Mouse (Mus musculus) hindbrain, postnatal 0 days (tissue): Measurements from ENCODE around the gene Ube2h. TPM values are rescaled to one million over a fixed set of nuclear protein-coding genes. Genes with fewer than 3 reads are reported as not detected.
A peak's percentile ranks its signal among the peaks of the same experiment; 100 is the strongest.

Source experiments
- ATAC-seq: fragments of 200-750 bp; cut with Nextera tagmentation; 2 replicates; pipeline ENCODE4 v1.8.0; 2017; ENCODE audit warnings: mild to moderate bottlenecking, moderate TSS enrichment, moderate library complexity
- DNase-seq: peaks from one replicate; pipeline ENCODE4 v3.0.0-alpha.2; 2015; ENCODE audit warnings: low spot score
- H3K27ac ChIP-seq: fragments of 300-500 bp; sonication (generic); 2 replicates; pipeline ENCODE4 v1.5.1; 2014; ENCODE audit warnings: mild to moderate bottlenecking
- H3K27me3 ChIP-seq: fragments of 300-500 bp; sonication (generic); 2 replicates; pipeline ENCODE4 v1.6.1; 2014; ENCODE audit warnings: low read length, mixed read lengths; ENCODE audit not compliant: insufficient read depth
- H3K36me3 ChIP-seq: fragments of 300-500 bp; sonication (generic); 2 replicates; pipeline ENCODE4 v1.6.1; 2014; ENCODE audit warnings: low read length, mixed read lengths; ENCODE audit not compliant: insufficient read depth
- H3K4me1 ChIP-seq: fragments of 300-500 bp; sonication (generic); 2 replicates; pipeline ENCODE4 v1.6.1; 2014; ENCODE audit warnings: antibody characterized with exemption, low read length, mixed read lengths; ENCODE audit not compliant: insufficient read depth
- H3K4me2 ChIP-seq: fragments of 300-500 bp; sonication (generic); 2 replicates; pipeline ENCODE4 v1.6.1; 2014; ENCODE audit warnings: low read depth, mild to moderate bottlenecking, low read length, moderate library complexity, mixed read lengths
- H3K4me3 ChIP-seq: fragments of 300-500 bp; sonication (generic); 2 replicates; pipeline ENCODE4 v1.5.1; 2014; ENCODE audit warnings: low read length
- H3K9ac ChIP-seq: fragments of 300-500 bp; sonication (generic); replicated peaks from 2 replicates; pipeline ENCODE4 v1.6.1; 2014; ENCODE audit warnings: mild to moderate bottlenecking, low read length, moderate library complexity, mixed read lengths
- H3K9me3 ChIP-seq: fragments of 300-500 bp; sonication (generic); 2 replicates; pipeline ENCODE4 v1.6.1; 2016; ENCODE audit warnings: low read length, mixed read lengths
- CTCF ChIP-seq: IDR thresholded peaks from 2 replicates; pipeline ENCODE4 v1.5.1; 2016; ENCODE audit warnings: antibody characterized with exemption, control low read depth, low read depth
- WGBS: fragments of 180-500 bp; shearing (Covaris S2); extraction: QIAGEN DNeasy Blood & Tissue Kit; methylation state at CpG from one replicate; pipeline ENCODE4 v1.1.7; 2014; 5-methylcytosine and 5-hydroxymethylcytosine counted together
- polyA plus RNA-seq: library from polyadenylated mRNA; unstranded; fragments of >200 nt; fragmentation: Nextera tagmentation; extraction: Ambion mirVana; gene quantifications from 2 replicates; pipeline ENCODE4 v1.2.1, GENCODE M21; 2015
- total RNA-seq: library from RNA; depleted of rRNA; stranded (reverse); fragments of >200 nt; gene quantifications from 2 replicates; pipeline ENCODE4 v1.2.3, GENCODE M21; 2014

The Ube2h gene
- total and polyA plus RNA-seq, 2 experiments from 2014 or later: 41.6 to 42.1 TPM

GRCm38 (mm10) chr6:30340231-30340873 is 36.0 kb upstream of the Ube2h start:
- Histone ChIP-seq H3K27ac (no peak overlapping the region), H3K4me2 (no peak overlapping the region), H3K36me3 (no peaks in the 10 kb centered on the region), H3K4me3 (no peak overlapping the region), H3K4me1 (no peaks in the 10 kb centered on the region), H3K9ac (no peak overlapping the region), H3K27me3 (no peaks in the 10 kb centered on the region), H3K9me3 (no peaks in the 10 kb centered on the region)
- DNase-seq (no peak), ATAC-seq (no peak)
- no peak for TF ChIP-seq CTCF
- 80% methylated on average over 4 of the region's 4 CpGs for WGBS

- ATAC-seq (no peak), DNase-seq (peak; percentile 14)
- no peak overlapping the region for H3K4me3 ChIP-seq
- H3K4me2 ChIP-seq: no peak overlapping the region
- no peak overlapping the region for H3K27ac ChIP-seq
- no peaks in the 10 kb centered on the region for H3K36me3 ChIP-seq
- H3K9ac ChIP-seq: no peak overlapping the region
- H3K9me3 ChIP-seq: no peaks in the 10 kb centered on the region
- H3K27me3 ChIP-seq: no peaks in the 10 kb centered on the region
- no peak; the same call in 1 of the 2 replicates for TF ChIP-seq CTCF
- no peaks in the 10 kb centered on the region for H3K4me1 ChIP-seq
- 22% methylated on average over 5 of the region's 5 CpGs for WGBS
Observed at GRCm38 (mm10) chr6:30336912-30337311, 32.6 kb upstream of the Ube2h start.

GRCm38 (mm10) chr6:30332262-30332661 is 27.9 kb upstream of the Ube2h start:
- H3K4me1 ChIP-seq: no peaks in the 10 kb centered on the region
- H3K9me3 ChIP-seq: no peaks in the 10 kb centered on the region
- no peak overlapping the region for H3K4me2 ChIP-seq
- DNase-seq (no peak), ATAC-seq (no peak)
- no peak for TF ChIP-seq CTCF
- H3K27me3 ChIP-seq: no peaks in the 10 kb centered on the region
- WGBS: 70% methylated on average over 4 of the region's 4 CpGs
- no peaks in the 10 kb centered on the region for H3K36me3 ChIP-seq
- H3K9ac ChIP-seq: no peak overlapping the region
- no peak overlapping the region for H3K27ac ChIP-seq
- H3K4me3 ChIP-seq: no peak overlapping the region

GRCm38 (mm10) chr6:30330706-30331105 is 26.4 kb upstream of the Ube2h start:
- no peaks in the 10 kb centered on the region for H3K9me3 ChIP-seq
- H3K36me3 ChIP-seq: no peaks in the 10 kb centered on the region
- no peak overlapping the region for H3K27ac ChIP-seq
- no peaks in the 10 kb centered on the region for H3K4me1 ChIP-seq
- H3K9ac ChIP-seq: no peak overlapping the region
- ATAC-seq: no peak
- no peak for DNase-seq
- no peak overlapping the region for H3K4me2 ChIP-seq
- TF ChIP-seq CTCF: no peak
- no peak overlapping the region for H3K4me3 ChIP-seq
- 81% methylated on average over 5 of the region's 5 CpGs for WGBS
- H3K27me3 ChIP-seq: no peaks in the 10 kb centered on the region

DNA sequence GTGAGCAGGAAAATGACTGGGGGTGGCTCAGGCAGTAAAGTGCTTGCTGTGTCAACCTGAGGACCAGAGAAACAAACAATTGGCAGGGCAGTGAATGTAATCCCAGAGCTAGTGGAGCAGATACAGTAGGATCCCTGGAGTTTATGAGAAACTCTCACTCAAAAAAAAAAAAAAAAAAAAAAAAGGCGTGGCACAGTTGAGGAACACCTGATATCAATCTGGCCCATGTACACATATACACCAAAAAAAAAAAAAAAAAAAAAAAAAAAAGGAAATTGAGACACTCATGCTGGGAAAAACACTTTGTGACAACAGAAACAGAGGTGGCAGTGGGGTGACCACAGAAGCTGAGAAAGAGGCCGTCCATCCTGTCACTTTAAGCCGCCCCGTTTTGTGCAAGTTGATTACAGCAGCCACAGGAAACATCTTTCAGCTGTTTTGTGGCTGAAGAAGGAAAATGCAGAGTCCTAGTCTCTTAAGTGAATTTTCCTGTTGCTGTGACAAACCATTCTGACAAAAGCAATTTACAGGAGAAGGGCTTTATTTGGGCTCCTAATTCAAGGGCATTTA is 21.7 kb upstream of the Ube2h start:
- no peak overlapping the region for H3K4me2 ChIP-seq
- H3K4me3 ChIP-seq: no peak overlapping the region
- no peaks in the 10 kb centered on the region for H3K27me3 ChIP-seq
- ATAC-seq (no peak), DNase-seq (no peak)
- no peak overlapping the region for H3K9ac ChIP-seq
- no peaks in the 10 kb centered on the region for H3K36me3 ChIP-seq
- no peak for TF ChIP-seq CTCF
- H3K27ac ChIP-seq: no peak overlapping the region
- no peaks in the 10 kb centered on the region for H3K4me1 ChIP-seq
- WGBS: 79% methylated on average over 4 of the region's 4 CpGs
- no peaks in the 10 kb centered on the region for H3K9me3 ChIP-seq

GRCm38 (mm10) chr6:30321002-30321401 is 16.7 kb upstream of the Ube2h start:
- 69% methylated on average over 4 of the region's 4 CpGs for WGBS
- Histone ChIP-seq H3K9me3 (no peaks in the 10 kb centered on the region), H3K36me3 (no peaks in the 10 kb centered on the region), H3K4me3 (no peak overlapping the region), H3K4me2 (no peak overlapping the region), H3K27me3 (no peaks in the 10 kb centered on the region), H3K27ac (no peak overlapping the region), H3K9ac (no peak overlapping the region), H3K4me1 (no peaks in the 10 kb centered on the region)
- TF ChIP-seq CTCF: no peak
- DNase-seq (no peak), ATAC-seq (no peak)

DNA sequence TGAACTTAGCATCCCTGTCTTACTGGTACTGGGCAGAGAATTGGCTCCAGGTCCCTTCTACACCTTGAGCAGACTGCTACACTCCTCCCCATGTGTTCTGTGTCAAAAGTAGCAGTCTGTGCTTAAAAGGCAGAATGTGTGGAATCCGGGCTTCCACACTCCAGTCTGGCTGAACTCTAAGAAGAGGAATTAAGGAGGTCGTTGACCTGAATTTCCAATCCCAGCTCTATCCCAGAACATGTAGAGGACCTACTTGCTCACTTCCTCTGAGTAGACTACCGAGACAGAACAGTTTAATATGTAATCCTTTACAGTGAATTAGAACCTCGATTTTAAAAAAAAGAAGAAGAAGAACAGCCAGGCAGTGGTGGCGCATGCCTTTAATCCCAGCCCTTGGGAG is 14.9 kb upstream of the Ube2h start:
- DNase-seq (no peak), ATAC-seq (no peak)
- WGBS: 87% methylated on average over 5 of the region's 5 CpGs
- H3K27ac ChIP-seq: no peak overlapping the region
- no peak overlapping the region for H3K4me3 ChIP-seq
- no peaks in the 10 kb centered on the region for H3K27me3 ChIP-seq
- H3K9me3 ChIP-seq: no peaks in the 10 kb centered on the region
- H3K36me3 ChIP-seq: no peaks in the 10 kb centered on the region
- no peaks in the 10 kb centered on the region for H3K4me1 ChIP-seq
- no peak for TF ChIP-seq CTCF
- H3K9ac ChIP-seq: no peak overlapping the region
- no peak overlapping the region for H3K4me2 ChIP-seq
